17 mouse cellular contexts compared by ENCODE assay signal in genomic region chr3:79864824-79865223, GRCm38 (mm10). TPM values are rescaled to one million over a fixed set of nuclear protein-coding genes. Genes with fewer than 3 reads are reported as not detected.
A peak's percentile ranks its signal among the peaks of the same experiment; 100 is the strongest.
DNase-seq lines count a peak whose midpoint lies in the region; ATAC-seq and TF ChIP-seq lines count a peak whose summit lies in the region.
"Had no signal": no experiment of that assay in that cellular context is flagged by ENCODE, and none has a peak within 500 bp of the region (broad histone marks: within the 10 kb centered on the region; RNA-seq: fewer than 3 reads in every experiment).

No protein-coding gene starts in this region.

- no peak for TF ChIP-seq POLR2A in bone marrow macrophage, adult 2 months (IDR thresholded peaks at IDR 0.05; ENCODE audit: borderline replicate concordance, low read depth, low read length)

- TF ChIP-seq CTCF in bone marrow macrophage, adult 2 months (IDR thresholded peaks at IDR 0.05; ENCODE audit: low read depth, low read length), result no peak

- H3K4me3 ChIP-seq in bone marrow macrophage, adult 2 months (ENCODE audit: insufficient read depth, low read length), result no peak overlapping the region
- H3K4me3 ChIP-seq: hindbrain, embryonic 15.5 days; limb, embryonic 15.5 days had no signal

- DNase-seq in adrenal gland, postnatal 10 days, result peak; percentile 40
- no peak for DNase-seq in adrenal gland, adult 18-20 months (ENCODE audit: low spot score in 2 of 2)
- peak; percentile 43 for DNase-seq in kidney, adult 9 months
- DNase-seq in kidney, postnatal 14 days, result no peak
- DNase-seq in spleen, postnatal 4 days (ENCODE audit: low spot score in 2 of 2), result no peak
- DNase-seq in liver, result no peak
- DNase-seq: heart, postnatal 10 days; kidney, adult 11 months; lung, adult 2 months; lung, postnatal 4 days; midbrain, embryonic 14.5 days; right cerebral cortex, postnatal 14 days; thymus, adult 2 months had no signal

- peak overlapping the region; percentile 92 for H3K27ac ChIP-seq in bone marrow macrophage, adult 2 months (ENCODE audit: insufficient read depth, low read depth, low read length)
- H3K27ac ChIP-seq: hindbrain, embryonic 15.5 days; limb, embryonic 15.5 days had no signal

- peaks cover 50% of the 10 kb centered on the region for H3K4me1 ChIP-seq in bone marrow macrophage, adult 2 months (ENCODE audit: control insufficient read depth, insufficient read depth, low read length)
- H3K4me1 ChIP-seq: limb, embryonic 15.5 days had no signal

- peak; percentile 97 for ATAC-seq in megakaryocyte, adult 5-6 weeks (ENCODE audit: poor library complexity, severe bottlenecking)

RNA-seq across cellular contexts. Expression of gene Tmem144, which starts 12.3 kb away (rescaled TPM):
- total RNA-seq in adrenal gland, postnatal 10 days (2021), result 1 to 10 TPM; 5.2 to 8.4 TPM
- total RNA-seq in adrenal gland, adult 18-20 months (2021), result 10 to 100 TPM in 1 of 2 experiments, 1 to 10 TPM in 1; 3.3 to 10.1 TPM
- 7.0 and 7.3 TPM in 2 replicates for polyA plus RNA-seq in bone marrow macrophage, adult 2 months (2012; ENCODE audit: insufficient read depth, insufficient read length, missing spikeins)
- total RNA-seq in megakaryocyte, adult 5-6 weeks (2015), result 1.9 and 2.7 TPM in 2 replicates
- 1.2 and 1.5 TPM in 2 replicates for total RNA-seq in megakaryocyte, adult 5-6 weeks (2017)

RNA-seq across cellular contexts. Expression of gene Fam198b, which starts 19.5 kb away (rescaled TPM):
- 10 to 100 TPM; 31.6 to 31.7 TPM for total RNA-seq in adrenal gland, postnatal 10 days (2021)
- total RNA-seq in adrenal gland, adult 18-20 months (2021), result 1 to 10 TPM; 7.4 to 7.8 TPM
- 5.2 and 6.0 TPM in 2 replicates for polyA plus RNA-seq in bone marrow macrophage, adult 2 months (2012; ENCODE audit: insufficient read depth, insufficient read length, missing spikeins)
- 0.40 and 0.55 TPM in 2 replicates for total RNA-seq in megakaryocyte, adult 5-6 weeks (2015)
- total RNA-seq in megakaryocyte, adult 5-6 weeks (2017), result 0.73 and 1.0 TPM in 2 replicates

Comparison
In these comparisons a context has a peak if more than half of its experiments do, and no peak if none do; other contexts are left out.
1. DNase-seq: peak in adrenal gland, postnatal 10 days (single experiment) and kidney, adult 9 months (single experiment); none in adrenal gland, adult 18-20 months (0 of 2), kidney, postnatal 14 days (single experiment), spleen, postnatal 4 days (0 of 2) and liver (single experiment).
2. RNA of gene Fam198b, which starts 19.5 kb away (total RNA-seq): 31.6 to 31.7 TPM in adrenal gland, postnatal 10 days and 7.4 to 7.8 TPM in adrenal gland, adult 18-20 months; 0.40 to 1.0 TPM in megakaryocyte, adult 5-6 weeks; every median in the first group is over 4 times any median in the second.